Mouse (Mus musculus): ENCODE results near the gene Cyp4v3. TPM values are rescaled to one million over a fixed set of nuclear protein-coding genes. Genes with fewer than 3 reads are reported as not detected.

Cyp4v3 gene
- total RNA-seq, 2 experiments from 2014 or later, result 10.9 to 13.2 TPM

GRCm38 (mm10) chr8:45321365-45321764 lies 11.7 kb downstream of the Cyp4v3 start:
- no peak for ATAC-seq (replicated peaks; ENCODE audit: poor library complexity)

DNA sequence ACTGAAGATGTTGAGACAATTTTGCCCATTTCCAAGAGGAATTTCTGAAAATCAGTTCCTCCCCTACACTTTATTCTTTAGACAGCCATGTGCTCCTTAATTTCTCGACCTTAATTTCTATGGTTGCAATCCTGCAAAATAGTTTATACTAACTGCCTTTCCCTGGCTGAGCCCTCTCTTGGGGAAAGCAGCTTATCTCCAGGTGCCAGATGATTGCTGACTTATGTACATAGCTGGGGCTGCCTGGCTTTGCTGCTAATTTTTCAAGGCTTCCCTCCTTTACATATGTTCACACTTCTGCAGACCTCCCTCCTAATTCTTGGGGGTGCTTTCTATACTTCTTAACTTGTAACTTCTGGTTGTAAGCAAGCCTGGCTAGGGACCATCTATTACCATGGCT lies 12.1 kb downstream of the Cyp4v3 start:
- ATAC-seq (replicated peaks; ENCODE audit: poor library complexity), result no peak

DNA sequence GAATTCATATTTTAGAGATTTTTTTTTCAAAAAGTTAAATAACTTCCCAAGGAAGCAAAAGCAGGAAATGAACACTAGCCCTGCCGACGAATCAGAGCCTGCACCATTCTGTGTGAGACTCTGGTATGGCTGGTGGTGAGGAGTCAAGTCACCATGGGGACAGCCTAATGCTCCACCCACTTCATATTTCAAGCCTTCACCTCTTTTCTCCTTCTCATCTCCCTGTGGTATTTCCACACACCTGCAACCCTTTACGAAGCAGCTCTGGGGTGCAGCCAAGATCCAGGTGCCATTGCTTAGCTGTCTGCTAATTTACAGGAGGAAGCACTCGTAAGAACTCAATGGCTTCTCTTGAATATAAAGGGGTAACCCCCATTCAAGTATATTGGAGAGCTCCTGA lies 22.0 kb downstream of the Cyp4v3 start:
- no peak for ATAC-seq (replicated peaks; ENCODE audit: poor library complexity)

DNA sequence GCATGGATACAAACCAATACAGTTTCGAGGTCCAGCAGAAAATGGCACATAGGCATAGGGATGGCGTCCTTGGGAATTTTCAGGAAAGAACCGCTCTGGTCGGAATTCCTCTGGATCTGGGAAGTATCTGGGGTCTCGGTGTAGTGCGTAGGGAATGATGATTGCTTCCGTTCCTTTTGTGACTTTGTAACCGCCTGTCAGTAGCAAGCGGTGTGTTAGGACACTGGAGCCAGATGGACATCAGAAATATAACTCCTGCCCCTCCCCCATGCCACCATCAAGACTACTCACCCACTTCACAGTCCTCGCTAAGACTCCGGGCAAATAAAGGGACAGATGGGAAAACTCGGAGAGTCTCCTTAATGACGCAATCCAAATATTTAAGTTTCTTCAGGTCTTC lies 24.6 kb downstream of the Cyp4v3 start, which contains the start of gene Gm45753:
Gene Gm45753, minus strand, starts transcription at position 101 of the 400 bp plus-strand sequence.
- ATAC-seq (replicated peaks; ENCODE audit: poor library complexity), result no peak

- no peak for ATAC-seq (replicated peaks; ENCODE audit: poor library complexity)
Observed at GRCm38 (mm10) chr8:45305479-45305878, 27.5 kb downstream of the Cyp4v3 start.

- no peak for ATAC-seq (replicated peaks; ENCODE audit: poor library complexity)
Observed at GRCm38 (mm10) chr8:45304354-45304753, 28.7 kb downstream of the Cyp4v3 start.

- no peak for ATAC-seq (replicated peaks; ENCODE audit: poor library complexity)
Observed at GRCm38 (mm10) chr8:45302390-45302789, 30.6 kb downstream of the Cyp4v3 start.

GRCm38 (mm10) chr8:45295276-45295675 lies 37.7 kb downstream of the Cyp4v3 start:
- ATAC-seq (replicated peaks; ENCODE audit: poor library complexity), result no peak

DNA sequence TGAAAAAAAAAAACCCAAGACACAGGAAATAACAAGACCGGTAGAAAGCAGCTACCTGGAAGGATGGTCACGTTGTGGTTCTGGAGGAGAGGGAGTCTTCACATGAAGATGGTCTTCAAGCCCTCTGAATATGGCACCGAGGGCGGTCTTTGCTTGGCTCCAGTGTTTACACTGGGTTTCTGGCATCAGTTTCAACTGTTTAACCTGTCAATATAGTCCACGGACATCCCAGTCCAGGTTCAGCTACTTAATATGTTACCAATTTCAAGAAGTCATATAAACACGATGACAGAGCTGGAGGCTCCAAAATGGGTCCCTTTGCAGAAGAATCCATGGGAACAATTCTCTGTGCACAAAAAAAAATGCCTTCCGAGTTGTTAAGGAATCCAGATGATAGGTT lies 38.3 kb downstream of the Cyp4v3 start, which contains the start of gene Klkb1:
Gene Klkb1, minus strand, starts transcription at position 173 of the 400 bp plus-strand sequence.
- ATAC-seq (replicated peaks; ENCODE audit: poor library complexity), result no peak

GRCm38 (mm10) chr8:45291790-45292189 lies 41.2 kb downstream of the Cyp4v3 start:
- no peak for ATAC-seq (replicated peaks; ENCODE audit: poor library complexity)

- no peak for ATAC-seq (replicated peaks; ENCODE audit: poor library complexity)
Observed at GRCm38 (mm10) chr8:45281630-45282029, 51.4 kb downstream of the Cyp4v3 start.

DNA sequence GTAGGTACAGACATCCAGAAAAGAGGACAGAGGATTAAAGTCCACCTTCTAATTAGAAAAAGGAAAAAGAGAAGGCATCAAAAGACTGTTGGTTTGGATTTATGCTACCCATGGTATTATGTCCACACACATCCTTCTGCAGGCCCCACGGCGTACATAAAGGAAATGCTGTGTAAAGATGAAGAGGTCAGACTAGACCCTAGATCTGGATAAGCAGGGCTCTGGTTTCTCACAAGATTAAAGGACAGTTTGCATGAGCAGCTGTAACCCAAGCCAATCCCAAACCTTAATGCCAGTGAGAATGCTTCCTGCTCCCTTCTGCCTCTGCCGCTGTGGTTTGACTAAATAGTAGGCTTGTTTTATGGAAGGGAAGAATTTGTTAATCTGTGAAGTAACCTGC lies 55.6 kb downstream of the Cyp4v3 start:
- no peak for ATAC-seq (replicated peaks; ENCODE audit: poor library complexity)

DNA sequence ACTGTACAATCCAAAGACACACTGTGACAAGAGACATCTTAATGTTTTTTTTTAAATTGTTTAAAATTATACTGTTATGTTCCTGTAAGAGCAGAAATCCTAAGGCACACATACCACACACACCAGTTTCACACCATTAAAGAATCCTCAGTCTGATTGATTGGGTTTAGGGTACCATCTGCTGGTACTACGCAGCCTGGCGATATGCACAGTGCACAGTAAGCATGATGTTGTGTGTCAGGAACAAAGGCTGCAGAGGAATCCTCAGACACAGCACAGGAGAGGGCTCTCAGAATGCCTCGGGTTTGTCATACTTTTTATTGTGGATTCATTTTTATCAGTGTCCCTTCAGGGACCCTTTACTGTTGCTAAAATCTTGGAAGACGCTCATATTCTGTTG lies 58.7 kb downstream of the Cyp4v3 start:
- no peak for ATAC-seq (replicated peaks; ENCODE audit: poor library complexity)

GRCm38 (mm10) chr8:45269056-45269455 lies 64.0 kb downstream of the Cyp4v3 start:
- ATAC-seq (replicated peaks; ENCODE audit: poor library complexity), result no peak

- no peak for ATAC-seq (replicated peaks; ENCODE audit: poor library complexity)
Observed at GRCm38 (mm10) chr8:45268485-45268884, 64.5 kb downstream of the Cyp4v3 start.

DNA sequence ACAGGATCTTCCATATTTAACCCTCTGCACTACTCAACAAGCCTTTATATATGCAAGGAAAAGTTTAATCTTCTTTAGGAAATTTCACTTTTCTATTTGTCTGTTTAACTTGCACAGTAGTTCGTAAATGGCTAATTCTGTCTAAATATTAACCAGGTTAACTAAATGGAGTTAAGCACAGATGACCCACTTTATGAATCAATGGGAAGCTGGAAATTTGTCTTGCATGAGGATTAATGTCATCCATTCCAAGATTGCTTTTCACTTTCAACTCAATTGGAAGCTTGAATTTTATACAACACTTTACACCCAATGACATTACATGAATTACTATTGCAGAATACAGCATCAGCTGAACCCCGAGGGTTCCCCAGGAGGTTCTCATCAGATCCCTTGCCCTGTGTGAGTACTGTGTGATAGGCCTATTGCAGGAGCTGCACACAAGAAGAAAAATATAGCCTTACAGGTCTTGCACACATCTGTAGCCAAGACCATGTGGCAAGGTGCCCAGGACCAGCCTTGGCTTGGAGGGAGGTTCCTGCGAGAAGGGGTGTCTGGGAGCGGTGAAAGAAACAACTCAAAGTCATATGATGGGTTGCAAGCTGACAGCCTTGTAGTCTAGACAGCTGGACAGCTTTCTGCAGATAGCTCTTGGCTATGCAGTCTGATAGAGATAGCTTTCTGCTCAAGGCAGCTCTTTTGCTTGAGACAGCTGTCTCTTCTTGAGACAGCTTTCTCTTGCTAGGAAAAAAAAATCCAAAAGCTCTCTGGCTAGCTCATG lies 65.2 kb downstream of the Cyp4v3 start:
- no peak for ATAC-seq (replicated peaks; ENCODE audit: poor library complexity)

DNA sequence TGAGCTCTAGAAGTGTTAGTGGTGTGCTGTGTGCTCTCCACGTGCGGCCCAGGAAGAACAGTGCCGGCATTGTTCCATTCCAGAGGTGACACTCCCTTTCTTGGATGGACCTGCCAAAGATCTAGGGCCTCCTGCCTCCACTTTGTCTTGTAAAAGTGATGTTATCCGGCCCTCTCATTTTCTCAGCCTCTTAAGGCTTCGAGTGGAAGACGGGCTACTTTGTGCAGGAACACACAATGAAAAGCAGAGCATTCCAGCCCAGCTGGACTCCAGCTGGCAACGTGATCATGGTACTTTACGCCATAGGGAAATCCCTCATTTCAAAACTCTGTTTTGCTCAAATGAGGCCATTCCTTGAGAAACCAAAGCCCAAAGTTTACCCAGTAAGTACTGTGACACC lies 66.0 kb downstream of the Cyp4v3 start:
- no peak for ATAC-seq (replicated peaks; ENCODE audit: poor library complexity)

- no peak for ATAC-seq (replicated peaks; ENCODE audit: poor library complexity)
Observed at GRCm38 (mm10) chr8:45264918-45265317, 68.1 kb downstream of the Cyp4v3 start.

DNA sequence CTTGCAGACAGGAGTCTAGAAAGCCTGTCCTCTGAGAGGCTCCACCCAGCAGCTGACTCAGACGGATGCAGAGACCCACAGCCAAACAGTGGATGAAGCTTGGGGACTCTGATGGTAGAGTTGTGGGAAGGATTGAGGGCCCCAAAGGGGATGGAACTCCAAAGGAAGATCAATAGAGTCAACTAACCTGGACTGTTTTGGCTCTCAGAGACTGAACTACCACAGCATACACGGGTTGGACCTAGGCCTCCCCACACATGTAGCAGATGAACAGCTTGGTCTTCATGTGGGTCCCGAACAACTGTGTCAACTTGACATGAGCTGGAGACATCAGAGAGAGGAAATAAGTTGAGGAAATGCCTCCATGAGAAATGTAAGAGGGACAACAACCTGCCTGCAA lies 70.2 kb downstream of the Cyp4v3 start:
- no peak for ATAC-seq (replicated peaks; ENCODE audit: poor library complexity)

DNA sequence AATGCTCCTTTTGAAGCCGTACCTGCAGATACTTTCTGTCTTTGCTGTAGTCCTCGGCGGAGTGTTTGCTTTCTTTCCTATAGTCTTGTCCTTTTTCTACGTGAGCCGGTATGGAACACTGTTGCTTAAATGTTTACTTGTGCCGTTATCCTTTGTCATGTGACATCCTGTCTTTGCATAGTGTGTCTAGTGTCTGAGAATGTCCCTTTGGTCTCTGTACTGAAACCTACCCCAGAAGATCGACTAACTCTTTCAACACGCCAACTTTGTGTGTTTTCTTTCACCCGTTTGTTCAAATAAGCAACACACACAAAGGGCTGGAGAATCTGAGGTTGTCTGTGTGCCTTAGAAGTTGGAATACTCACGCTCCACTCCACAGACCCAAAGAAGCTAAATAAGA lies 71.1 kb downstream of the Cyp4v3 start, which contains the start of gene F11:
Gene F11, minus strand, starts transcription at position 112 of the 400 bp plus-strand sequence.
- ATAC-seq (replicated peaks; ENCODE audit: poor library complexity), result no peak

GRCm38 (mm10) chr8:45258421-45258820 lies 74.6 kb downstream of the Cyp4v3 start:
- no peak for ATAC-seq (replicated peaks; ENCODE audit: poor library complexity)

DNA sequence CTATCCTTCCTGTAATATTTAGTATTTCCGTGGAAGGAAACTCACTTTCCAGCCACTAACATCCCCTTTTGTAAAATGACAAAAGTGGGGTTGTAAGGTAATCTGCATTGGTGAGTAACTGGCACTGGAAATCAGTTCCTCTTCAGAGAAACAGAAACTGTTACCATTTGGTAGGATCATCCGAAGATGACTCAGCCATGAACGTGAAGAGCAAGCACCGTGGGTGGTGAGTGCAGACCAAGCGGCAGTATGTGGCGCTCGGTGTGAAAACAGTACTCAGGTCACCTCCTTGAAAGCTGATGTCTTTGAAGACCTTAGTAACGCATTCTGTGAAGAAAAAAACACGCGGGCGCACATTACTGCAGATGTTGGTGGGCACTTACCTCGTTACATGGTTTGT lies 78.0 kb downstream of the Cyp4v3 start:
- no peak for ATAC-seq (replicated peaks; ENCODE audit: poor library complexity)
